Mouse (Mus musculus): Measurements from ENCODE around the gene Herpud2.
"Not testable (repeated sequence)": the region's sequence is repeated elsewhere in the genome, so short reads cannot be mapped to it uniquely, and the experiment has no call there.

Herpud2 gene

GRCm38 (mm10) chr9:25143950-25144349 lies 7.7 kb downstream of the Herpud2 start:
- no peak for DNase-seq

- no peak for DNase-seq
These were observed 8.6 kb downstream of the Herpud2 start for GRCm38 (mm10) chr9:25142988-25143387.

GRCm38 (mm10) chr9:25142041-25142440 lies 9.6 kb downstream of the Herpud2 start:
- DNase-seq = no peak

GRCm38 (mm10) chr9:25140330-25140729 lies 11.3 kb downstream of the Herpud2 start:
- peak; percentile 23 to 54 for DNase-seq

GRCm38 (mm10) chr9:25138900-25139299 lies 12.7 kb downstream of the Herpud2 start:
- DNase-seq = no peak

GRCm38 (mm10) chr9:25132920-25133319 lies 18.7 kb downstream of the Herpud2 start:
- DNase-seq = no peak

GRCm38 (mm10) chr9:25132253-25132652 lies 19.4 kb downstream of the Herpud2 start:
- DNase-seq = no peak

- DNase-seq = no peak
These were observed 27.6 kb downstream of the Herpud2 start for GRCm38 (mm10) chr9:25124048-25124447.

- DNase-seq = not testable (repeated sequence)
These were observed 28.0 kb downstream of the Herpud2 start for GRCm38 (mm10) chr9:25123590-25123989.

GRCm38 (mm10) chr9:25104638-25105037 lies 47.0 kb downstream of the Herpud2 start:
- peak; percentile 10 to 25 for DNase-seq

- DNase-seq = no peak
These were observed 48.7 kb downstream of the Herpud2 start for GRCm38 (mm10) chr9:25102881-25103280.

GRCm38 (mm10) chr9:25090853-25091252 lies 60.8 kb downstream of the Herpud2 start:
- DNase-seq = no peak

- DNase-seq = no peak
These were observed 62.5 kb downstream of the Herpud2 start, which contains the start of gene Gm10181 for GRCm38 (mm10) chr9:25089122-25089521. Gene Gm10181 (plus strand): TSS chr9:25089422.

GRCm38 (mm10) chr9:25076505-25076904 lies 75.1 kb downstream of the Herpud2 start:
- DNase-seq = no peak

GRCm38 (mm10) chr9:25075977-25076376 lies 75.6 kb downstream of the Herpud2 start:
- peak in 1 of 2 experiments; percentile 19 for DNase-seq

- DNase-seq = no peak
These were observed 79.0 kb downstream of the Herpud2 start for GRCm38 (mm10) chr9:25072666-25073065.

- no peak for DNase-seq
These were observed 92.9 kb downstream of the Herpud2 start for GRCm38 (mm10) chr9:25058726-25059125.

All from lung, adult 18-20 months (tissue).